Mouse (Mus musculus): ENCODE data around the gene Soat2.

DNA sequence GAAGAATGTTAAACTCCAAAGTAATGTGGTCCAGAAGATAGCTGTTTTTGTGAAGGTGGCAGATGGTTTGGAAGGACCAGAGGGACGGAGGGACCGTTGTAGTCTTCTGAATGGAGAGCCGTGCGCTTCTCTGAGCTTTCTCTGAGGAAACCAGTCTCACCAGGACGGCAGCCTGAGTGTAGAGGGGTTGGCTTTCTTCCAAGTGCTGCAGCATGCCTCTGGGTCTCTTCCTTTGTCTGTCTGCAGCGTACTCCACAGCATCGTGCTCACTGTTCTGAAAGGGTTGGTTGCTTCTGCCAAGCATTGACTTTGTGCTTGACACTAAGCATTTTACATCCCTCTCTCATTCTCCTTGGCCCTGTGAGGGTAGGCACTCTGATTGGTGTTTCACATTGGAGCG is 55.5 kb downstream of the Soat2 start:
- TF ChIP-seq CTCF (IDR thresholded peaks at IDR 0.05; ENCODE audit: low read depth, low read length): no peak
- TF ChIP-seq POLR2A (IDR thresholded peaks at IDR 0.05; ENCODE audit: extremely low read depth, insufficient read depth, low read length): no peak
